Mouse (Mus musculus): Measurements from ENCODE around the gene Ltbp3.

Ltbp3 gene

DNA sequence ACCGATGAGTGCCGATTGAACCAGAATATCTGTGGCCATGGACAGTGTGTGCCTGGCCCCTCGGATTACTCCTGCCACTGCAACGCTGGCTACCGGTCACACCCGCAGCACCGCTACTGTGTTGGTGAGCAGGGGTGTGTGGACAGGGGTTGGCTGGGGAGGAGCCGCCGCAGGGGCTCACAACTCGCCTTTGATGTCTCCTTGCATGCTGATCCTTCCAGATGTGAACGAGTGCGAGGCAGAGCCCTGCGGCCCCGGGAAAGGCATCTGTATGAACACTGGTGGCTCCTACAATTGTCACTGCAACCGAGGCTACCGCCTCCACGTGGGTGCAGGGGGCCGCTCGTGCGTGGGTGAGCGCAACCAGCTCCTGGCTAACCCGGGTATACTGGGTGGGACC is 10.2 kb downstream of the Ltbp3 start:
- DNase-seq (ENCODE audit: low spot score in 2 of 2), result no peak

DNA sequence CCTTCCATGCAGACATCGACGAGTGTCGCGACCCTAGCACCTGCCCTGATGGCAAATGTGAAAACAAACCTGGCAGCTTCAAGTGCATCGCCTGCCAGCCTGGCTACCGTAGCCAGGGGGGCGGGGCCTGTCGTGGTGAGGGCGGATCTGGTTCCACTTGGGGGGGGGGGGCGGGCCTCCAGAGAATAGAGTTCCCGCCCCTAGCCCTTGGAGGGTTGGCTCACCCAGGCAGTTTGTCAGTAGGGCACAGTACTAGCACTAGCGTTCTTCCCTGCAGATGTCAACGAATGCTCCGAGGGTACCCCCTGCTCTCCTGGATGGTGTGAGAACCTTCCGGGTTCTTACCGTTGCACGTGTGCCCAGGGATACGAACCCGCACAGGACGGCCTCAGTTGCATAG is 11.0 kb downstream of the Ltbp3 start:
- peak in 1 of 2 experiments; percentile 50 for DNase-seq (ENCODE audit: low spot score in 2 of 2)

DNA sequence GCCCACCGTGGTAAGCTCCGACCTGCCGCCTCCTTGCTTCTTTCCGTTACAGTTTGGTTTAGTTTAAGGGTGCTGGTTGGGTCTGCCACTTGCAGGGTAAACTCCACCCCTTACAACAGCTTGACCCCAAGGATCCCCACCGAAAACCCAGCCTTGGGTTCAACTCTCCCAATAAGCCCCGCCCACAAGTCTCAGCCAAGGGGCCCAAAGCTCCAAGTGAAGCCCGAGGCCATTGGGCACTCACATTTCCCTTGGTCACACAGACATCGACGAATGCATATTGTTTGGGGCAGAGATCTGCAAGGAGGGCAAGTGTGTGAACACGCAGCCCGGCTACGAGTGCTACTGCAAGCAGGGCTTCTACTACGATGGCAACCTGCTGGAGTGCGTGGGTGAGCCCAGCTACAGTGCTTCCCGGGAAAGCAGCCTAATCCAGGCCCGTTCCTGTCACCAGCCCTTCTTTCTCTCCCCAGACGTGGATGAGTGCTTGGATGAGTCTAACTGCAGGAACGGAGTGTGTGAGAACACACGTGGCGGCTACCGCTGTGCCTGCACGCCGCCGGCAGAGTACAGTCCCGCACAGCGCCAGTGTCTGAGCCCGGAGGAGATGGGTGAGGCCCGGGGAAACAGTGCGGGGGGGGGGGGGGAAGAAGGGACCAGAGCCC is 15.7 kb downstream of the Ltbp3 start:
- no peak for DNase-seq (ENCODE audit: low spot score in 2 of 2)

GRCm38 (mm10) chr19:5756991-5757636 is 16.4 kb downstream of the Ltbp3 start:
- no peak for DNase-seq (ENCODE audit: low spot score in 2 of 2)

DNA sequence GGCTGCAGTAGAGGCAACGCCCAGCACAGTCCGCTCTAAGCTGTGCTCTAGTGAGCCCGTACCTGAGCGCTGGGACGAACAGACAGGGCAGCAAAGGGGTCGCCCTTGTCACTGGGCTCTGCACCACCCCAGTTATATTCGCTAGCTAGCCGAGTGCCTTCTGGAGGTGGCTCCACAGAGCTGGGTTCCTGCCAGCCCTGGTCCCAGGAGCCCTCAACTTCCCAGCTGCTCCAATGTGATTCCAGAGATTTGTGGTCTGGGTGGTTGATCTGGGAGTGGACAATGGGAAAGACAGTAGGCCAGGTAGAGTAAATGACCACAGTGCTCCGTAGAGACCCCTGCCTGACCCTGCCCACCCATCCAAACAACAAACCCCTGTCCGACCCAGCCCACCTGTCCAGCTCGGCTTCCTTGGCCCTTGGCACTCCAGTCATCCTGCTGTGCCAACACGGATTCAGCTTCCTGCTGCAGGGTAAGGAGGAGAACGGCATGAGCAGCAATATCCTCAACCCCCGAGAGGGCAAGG is 18.2 kb downstream of the Ltbp3 start:
- DNase-seq (ENCODE audit: low spot score in 2 of 2), result no peak

DNA sequence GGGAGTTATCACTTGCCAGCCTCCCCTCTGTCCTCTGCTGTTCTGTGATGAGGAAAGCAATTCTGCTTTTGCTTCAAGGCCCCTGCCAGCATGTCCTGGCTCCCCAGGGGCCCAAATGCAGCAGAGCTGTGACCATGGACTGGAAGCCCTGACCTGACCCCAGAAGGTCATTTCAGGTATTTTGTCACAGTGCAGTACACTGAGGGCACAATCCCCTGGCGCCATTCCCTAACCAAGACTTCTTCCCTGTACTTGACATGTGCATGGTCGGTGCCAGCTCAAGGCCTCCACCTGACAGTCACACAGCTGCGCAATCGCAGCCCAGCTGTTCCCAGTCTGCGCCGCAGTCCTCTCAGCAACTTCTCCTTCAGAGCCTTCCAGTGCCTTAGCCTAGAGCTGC is 22.5 kb downstream of the Ltbp3 start:
- DNase-seq (ENCODE audit: low spot score in 2 of 2), result no peak

DNA sequence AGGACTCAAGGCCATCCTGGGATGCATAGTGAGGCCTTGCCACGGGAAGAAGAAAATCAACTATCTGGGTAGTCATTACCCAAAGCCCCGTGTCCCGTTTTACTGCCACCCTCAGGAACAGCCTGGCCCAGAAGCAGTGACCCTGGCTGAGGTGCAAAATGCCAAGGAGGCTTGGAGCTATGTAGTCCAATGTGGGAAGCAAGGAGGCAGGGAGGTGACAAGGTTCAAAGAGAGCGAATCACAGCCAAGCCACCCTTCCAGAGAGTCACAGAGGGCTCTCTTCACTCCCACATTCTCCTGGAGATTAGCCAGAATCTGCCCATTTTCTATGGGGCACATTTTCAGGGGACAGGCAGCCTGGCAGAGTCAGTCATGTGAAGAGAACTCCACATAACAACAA is 26.6 kb downstream of the Ltbp3 start:
- no peak for DNase-seq (ENCODE audit: low spot score in 2 of 2)

DNA sequence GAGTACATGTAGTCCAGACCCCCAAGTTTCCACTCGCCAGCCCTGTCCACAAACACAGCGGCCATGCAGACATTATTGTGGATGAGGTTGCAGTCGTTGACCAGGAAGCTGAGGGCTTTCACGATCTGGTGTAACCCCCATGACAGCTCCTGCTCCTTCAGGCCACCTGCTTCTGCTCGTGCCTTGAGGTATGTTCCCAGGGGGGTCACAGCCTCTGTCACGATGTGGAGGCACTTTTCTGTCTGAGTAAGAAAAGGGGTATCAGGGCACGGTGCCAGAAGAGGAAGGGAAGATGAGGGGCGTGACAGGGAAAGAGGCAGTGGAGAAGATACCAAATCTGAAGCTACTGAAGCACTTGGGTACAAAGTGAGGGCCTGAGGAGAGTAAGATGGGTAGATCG is 29.6 kb downstream of the Ltbp3 start:
- no peak for DNase-seq (ENCODE audit: low spot score in 2 of 2)

GRCm38 (mm10) chr19:5770925-5771860 is 30.5 kb downstream of the Ltbp3 start, which contains the start of gene Scyl1:
TSS of gene Scyl1 (minus strand) at chr19:5771419.
- peak; percentile 96 to 98 for DNase-seq (ENCODE audit: low spot score in 2 of 2)

DNA sequence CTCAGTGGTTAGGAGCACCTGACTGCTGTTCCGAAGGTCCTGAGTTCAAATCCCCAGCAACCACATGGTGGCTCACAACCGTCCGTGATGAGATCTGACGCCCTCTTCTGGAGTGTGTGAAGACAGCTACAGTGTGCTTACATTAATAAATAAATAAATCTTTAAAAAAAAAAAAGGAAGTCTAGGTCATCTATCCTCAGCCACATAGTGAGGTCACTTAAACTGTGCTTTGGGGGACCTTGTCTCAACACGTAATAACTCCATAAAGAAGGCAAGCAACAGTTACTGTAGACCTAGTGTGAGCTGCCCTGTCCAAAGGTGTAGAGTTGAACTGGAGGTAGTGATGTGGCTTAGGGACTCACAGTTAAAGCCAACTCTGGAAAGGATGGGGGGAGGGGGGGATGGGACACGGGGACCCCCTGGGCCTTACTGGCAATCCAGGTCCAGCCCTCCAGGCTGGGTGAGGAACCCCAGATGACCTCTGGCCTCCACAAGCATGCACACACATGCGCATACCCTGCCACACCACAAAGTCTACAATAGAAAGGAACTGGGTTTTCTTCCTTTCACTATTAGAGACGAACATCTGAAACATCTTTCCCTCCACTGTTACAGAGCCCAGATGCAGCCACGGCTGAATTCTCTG is 36.8 kb downstream of the Ltbp3 start:
- DNase-seq (ENCODE audit: low spot score in 2 of 2), result no peak

GRCm38 (mm10) chr19:5778312-5778711 is 37.6 kb downstream of the Ltbp3 start:
- no peak for DNase-seq (ENCODE audit: low spot score in 2 of 2)

DNA sequence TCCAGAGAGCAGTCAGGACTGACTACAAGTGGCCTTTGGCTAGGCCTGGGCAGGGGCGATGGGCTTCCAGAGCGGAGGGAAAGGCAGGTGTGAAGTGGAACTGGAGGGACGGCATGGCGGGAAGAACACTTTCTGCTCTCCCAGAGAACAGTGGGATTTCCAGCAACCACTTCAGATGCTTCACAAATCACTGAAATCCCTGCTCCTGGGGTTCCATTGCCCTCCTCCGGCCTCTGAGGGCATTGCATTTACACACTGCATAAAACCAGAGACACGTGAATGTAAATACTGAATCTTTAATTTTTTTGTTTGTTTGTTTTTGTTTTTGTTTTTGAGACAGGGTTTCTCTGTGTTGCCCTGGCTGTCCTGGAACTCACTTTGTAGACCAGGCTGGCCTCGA is 39.5 kb downstream of the Ltbp3 start:
- peak in 1 of 2 experiments; percentile 69 for DNase-seq (ENCODE audit: low spot score in 2 of 2)

DNA sequence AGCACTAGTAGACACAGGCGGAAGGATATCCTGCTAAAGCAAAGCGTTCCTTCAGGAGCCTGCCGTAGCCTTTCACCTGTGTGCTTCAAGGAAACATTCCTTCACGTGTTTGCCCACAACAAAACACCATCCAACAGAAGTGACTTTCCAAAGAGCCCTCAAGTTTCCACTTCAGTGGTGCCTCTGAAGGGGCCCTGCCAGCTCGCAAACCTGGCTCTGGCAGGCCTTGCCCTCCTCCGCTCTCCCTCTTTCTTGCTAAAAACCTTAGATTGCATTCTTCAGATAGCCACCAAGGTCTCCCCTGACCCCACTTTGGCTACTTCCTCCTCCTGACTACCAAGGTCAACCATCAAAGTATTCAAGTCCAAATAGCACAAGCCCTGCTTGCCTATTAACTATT is 40.8 kb downstream of the Ltbp3 start:
- DNase-seq (ENCODE audit: low spot score in 2 of 2), result no peak

GRCm38 (mm10) chr19:5782121-5782520 is 41.4 kb downstream of the Ltbp3 start:
- DNase-seq (ENCODE audit: low spot score in 2 of 2), result no peak

DNA sequence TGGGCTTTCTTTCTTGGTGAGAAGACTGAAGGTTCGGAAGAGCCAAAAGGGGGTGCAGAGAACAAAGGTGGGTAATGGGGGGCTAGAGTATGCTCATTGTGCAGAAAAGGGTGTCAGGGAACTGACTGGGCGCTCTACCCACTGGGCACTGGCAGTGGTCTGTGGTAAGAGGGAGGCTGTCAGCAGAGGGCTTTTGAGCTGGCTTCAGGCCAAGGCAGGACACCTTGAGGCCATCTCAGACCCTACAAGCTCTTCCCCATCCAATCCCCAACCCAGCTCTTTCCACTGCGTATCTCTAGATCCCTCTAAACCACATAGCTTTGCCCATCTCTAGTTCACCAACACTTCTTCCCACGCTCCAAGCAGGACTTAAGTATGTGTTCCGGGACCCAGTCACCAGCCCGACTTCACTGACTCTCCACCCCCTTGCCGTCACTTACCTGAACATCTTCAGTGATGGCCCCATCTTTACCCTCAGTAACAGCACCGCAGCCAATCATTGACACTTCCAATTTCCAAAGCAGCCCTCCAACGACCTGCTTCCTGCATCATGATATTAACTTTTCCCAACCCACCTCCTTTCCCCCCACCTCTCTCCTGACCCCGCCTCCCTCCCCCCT is 44.4 kb downstream of the Ltbp3 start:
- peak in 1 of 2 experiments; percentile 56 for DNase-seq (ENCODE audit: low spot score in 2 of 2)

DNA sequence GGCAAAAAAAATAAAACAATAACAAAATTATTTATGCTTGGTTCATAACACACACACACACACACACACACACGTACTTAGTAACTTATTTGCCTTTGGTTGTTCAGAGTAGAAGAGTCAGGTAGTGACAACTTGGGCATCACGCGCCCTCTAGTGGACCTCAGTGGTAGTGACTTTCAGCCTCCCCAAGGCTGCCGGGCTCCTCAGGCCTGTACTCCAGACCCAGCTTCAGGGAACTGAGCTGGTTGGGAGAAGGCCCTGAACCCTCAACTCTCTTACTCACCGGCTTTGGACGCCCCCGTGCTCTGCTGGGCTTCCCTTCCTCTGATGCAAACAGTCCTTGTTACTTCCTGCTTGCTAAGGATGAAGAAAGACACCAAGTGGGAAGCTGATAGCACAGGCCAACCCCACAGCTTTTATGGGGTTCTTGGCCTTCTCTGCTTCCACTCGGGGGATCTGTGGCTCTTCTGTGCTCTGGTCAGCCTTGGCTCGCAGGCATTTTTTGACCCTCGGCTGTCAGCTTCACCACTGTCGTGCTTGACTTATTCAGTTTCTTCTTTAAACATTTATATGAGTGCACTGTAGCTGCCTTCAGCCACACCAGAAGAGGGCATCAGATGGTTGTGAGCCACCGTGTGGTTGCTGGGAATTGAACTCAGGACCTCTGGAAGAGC is 45.9 kb downstream of the Ltbp3 start:
- peak; percentile 89 to 97 for DNase-seq (ENCODE audit: low spot score in 2 of 2)

- DNase-seq (ENCODE audit: low spot score in 2 of 2), result peak; percentile 90 to 96
Observed at GRCm38 (mm10) chr19:5787128-5787635, 46.5 kb downstream of the Ltbp3 start.

DNA sequence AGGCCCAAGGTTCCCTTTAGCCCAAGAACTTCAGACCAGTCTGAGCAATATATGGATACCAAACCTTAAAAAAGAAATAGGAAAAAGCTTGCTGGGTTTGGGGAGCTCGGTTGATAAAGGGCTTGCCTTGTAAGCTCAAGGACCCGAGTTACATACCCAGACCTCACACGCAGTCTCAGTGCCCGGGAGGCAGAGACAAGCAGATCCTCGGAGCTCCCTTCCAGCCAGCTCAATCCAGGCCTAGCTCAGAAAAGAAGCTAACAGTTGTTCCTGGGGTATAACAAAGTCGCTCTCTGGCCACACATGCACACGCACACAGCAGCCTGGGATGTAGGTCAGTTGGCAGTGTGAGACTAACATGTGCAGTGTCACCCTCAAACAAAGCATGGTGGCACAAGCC is 47.2 kb downstream of the Ltbp3 start:
- peak in 1 of 2 experiments; percentile 53 for DNase-seq (ENCODE audit: low spot score in 2 of 2)

DNA sequence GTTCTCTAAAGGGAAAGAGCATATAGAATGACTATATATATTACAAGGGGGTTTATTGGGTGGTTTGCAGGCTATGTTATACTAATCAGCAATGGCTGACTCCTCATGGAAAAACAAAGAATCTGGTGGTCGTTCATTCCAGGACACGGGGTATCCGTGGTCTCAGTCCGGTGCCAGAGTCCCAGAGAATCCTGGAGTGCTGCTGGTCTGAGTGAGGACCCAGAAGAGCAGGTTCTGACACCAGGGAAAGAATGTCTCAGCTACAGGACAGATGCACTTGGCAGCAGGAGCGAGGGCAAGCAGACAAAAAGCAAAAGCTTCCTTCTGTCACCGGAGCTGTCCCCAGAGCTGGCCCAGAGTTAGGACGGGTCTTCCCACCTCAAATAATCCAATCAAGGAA is 47.9 kb downstream of the Ltbp3 start:
- no peak for DNase-seq (ENCODE audit: low spot score in 2 of 2)

DNA sequence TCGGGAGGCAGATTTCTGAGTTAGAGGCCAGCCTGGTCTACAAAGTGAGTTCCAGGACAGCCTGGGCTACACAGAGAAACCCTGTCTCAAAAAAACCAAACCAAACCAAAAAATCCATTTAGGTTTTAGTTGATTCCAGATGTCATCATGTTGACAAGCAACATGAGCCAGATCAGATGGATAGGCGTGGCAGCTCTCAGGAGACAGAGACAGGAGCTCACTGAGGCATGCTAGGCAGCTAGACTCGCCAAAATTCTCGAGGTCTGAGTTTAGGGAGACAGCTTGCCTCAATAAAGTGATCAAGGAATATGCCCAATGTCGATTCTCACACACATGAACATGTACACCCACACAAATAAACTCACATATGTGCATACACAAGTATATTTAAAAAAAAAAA is 48.4 kb downstream of the Ltbp3 start:
- DNase-seq (ENCODE audit: low spot score in 2 of 2), result no peak
